Mouse (Mus musculus): ENCODE data around the gene Chchd6. TPM values are rescaled to one million over a fixed set of nuclear protein-coding genes. Genes with fewer than 3 reads are reported as not detected.

The Chchd6 gene
- polyA plus RNA-seq, 2 experiments: 12.1 to 16.3 TPM

DNA sequence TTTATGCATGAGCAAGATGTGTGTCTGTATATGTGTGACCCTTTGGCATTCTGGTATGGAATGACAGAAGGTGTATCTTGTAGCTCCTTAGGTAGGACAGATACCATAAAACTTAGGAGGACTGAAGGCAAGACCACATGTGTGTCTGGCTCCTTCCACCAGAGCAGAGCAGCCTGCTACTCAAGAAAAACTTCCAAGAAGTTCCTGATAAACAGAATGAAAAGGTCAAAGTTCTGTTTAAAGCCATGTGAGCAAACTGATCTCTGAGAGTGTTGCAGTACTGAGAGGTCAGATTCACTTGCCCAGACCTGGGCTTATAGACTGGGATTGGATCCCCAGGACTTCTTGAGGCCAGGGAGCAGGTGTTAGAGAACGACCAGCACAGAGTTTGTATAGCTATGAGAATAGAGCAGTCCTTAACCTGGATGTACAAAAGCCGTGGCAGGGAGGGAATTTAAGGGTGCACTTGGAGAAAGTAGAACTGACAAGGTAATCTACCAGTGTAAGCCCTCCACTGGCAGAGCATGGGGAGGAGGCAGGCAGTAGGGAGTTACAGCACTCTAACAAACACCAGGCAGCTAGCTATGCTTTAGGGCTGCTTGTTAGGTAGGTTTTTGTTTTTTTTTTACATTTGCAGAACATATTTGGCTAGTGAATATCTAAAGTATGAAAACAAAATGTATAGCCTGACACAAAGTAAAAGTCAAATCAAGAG lies 166.6 kb downstream of the Chchd6 start:
- H3K4me1 ChIP-seq (replicated peaks; ENCODE audit: control insufficient read depth in 2 of 2, insufficient read depth in 2 of 2, low read length in 1 of 2): no peaks in the 10 kb centered on the region; a peak in 1 of 4 replicates
- no peak overlapping the region for H3K27ac ChIP-seq
- no peak overlapping the region for H3K4me3 ChIP-seq (ENCODE audit: insufficient read depth in 1 of 2, low read depth in 2 of 2, low read length in 2 of 2)
- ATAC-seq (ENCODE audit: insufficient read depth) (no peak), DNase-seq (ENCODE audit: low read depth in 3 of 3, low spot score in 3 of 3) (no peak)
- H3K27me3 ChIP-seq (ENCODE audit: control insufficient read depth, insufficient read depth, low read length): no peaks in the 10 kb centered on the region
- no peaks in the 10 kb centered on the region for H3K36me3 ChIP-seq (replicated peaks; ENCODE audit: control insufficient read depth, insufficient read depth, low read depth)
- 49% methylated on average over 2 of the region's 2 CpGs for WGBS (ENCODE audit: insufficient replicate concordance)
- TF ChIP-seq EP300 (IDR thresholded peaks at IDR 0.05; ENCODE audit: low read depth): no peak
- TF ChIP-seq CTCF (IDR thresholded peaks at IDR 0.05; ENCODE audit: low read depth): no peak
- H3K9ac ChIP-seq (replicated peaks): no peak overlapping the region
- no peak overlapping the region for H3K4me2 ChIP-seq (ENCODE audit: low read depth)
- no peaks in the 10 kb centered on the region for H3K9me3 ChIP-seq (ENCODE audit: control insufficient read depth, low read length)

- no peak for TF ChIP-seq EP300 (IDR thresholded peaks at IDR 0.05; ENCODE audit: low read depth)
- H3K4me2 ChIP-seq (ENCODE audit: low read depth): no peak overlapping the region
- ATAC-seq (ENCODE audit: insufficient read depth) (no peak), DNase-seq (ENCODE audit: low read depth in 3 of 3, low spot score in 3 of 3) (no peak)
- H3K9me3 ChIP-seq (ENCODE audit: control insufficient read depth, low read length): no peaks in the 10 kb centered on the region
- no peak overlapping the region for H3K9ac ChIP-seq (replicated peaks)
- 59% methylated on average over 1 of the region's 1 CpGs for WGBS (ENCODE audit: insufficient replicate concordance)
- H3K36me3 ChIP-seq (replicated peaks; ENCODE audit: control insufficient read depth, insufficient read depth, low read depth): no peaks in the 10 kb centered on the region
- H3K4me1 ChIP-seq (replicated peaks; ENCODE audit: control insufficient read depth in 2 of 2, insufficient read depth in 2 of 2, low read length in 1 of 2): no peaks in the 10 kb centered on the region
- H3K4me3 ChIP-seq (ENCODE audit: insufficient read depth in 1 of 2, low read depth in 2 of 2, low read length in 2 of 2): no peak overlapping the region
- no peak overlapping the region for H3K27ac ChIP-seq
- no peaks in the 10 kb centered on the region for H3K27me3 ChIP-seq (ENCODE audit: control insufficient read depth, insufficient read depth, low read length)
Measured at GRCm38 (mm10) chr6:89424461-89424860, 171.0 kb downstream of the Chchd6 start.

DNA sequence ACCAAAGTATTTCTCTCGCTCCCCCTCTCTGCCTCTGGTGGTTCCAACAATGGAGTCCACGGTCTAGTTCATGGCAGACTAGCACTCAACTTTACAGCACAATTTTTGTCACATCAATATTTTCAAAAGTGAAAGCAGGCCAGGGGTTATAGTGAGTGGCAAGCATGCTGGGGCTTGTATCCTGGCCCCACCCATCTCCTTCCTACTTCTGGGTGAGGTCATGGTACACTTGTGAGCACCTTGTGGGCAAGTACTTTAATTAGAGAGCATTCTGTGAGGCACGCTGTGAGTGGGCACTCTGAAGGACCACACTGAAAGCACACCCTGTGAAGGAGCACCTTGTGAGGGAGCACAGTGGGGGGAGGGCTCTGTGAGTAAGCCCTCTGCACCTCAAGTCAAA lies 172.8 kb downstream of the Chchd6 start:
- Histone ChIP-seq H3K27me3 (ENCODE audit: control insufficient read depth, insufficient read depth, low read length) (no peaks in the 10 kb centered on the region), H3K27ac (no peak overlapping the region), H3K4me2 (ENCODE audit: low read depth) (no peak overlapping the region), H3K4me3 (ENCODE audit: insufficient read depth in 1 of 2, low read depth in 2 of 2, low read length in 2 of 2) (no peak overlapping the region), H3K36me3 (replicated peaks; ENCODE audit: control insufficient read depth, insufficient read depth, low read depth) (no peaks in the 10 kb centered on the region), H3K9me3 (ENCODE audit: control insufficient read depth, low read length) (no peaks in the 10 kb centered on the region), H3K9ac (replicated peaks) (no peak overlapping the region), H3K4me1 (replicated peaks; ENCODE audit: control insufficient read depth in 2 of 2, insufficient read depth in 2 of 2, low read length in 1 of 2) (no peaks in the 10 kb centered on the region)
- DNase-seq (ENCODE audit: low read depth in 3 of 3, low spot score in 3 of 3) (no peak), ATAC-seq (ENCODE audit: insufficient read depth) (no peak)
- TF ChIP-seq CTCF (IDR thresholded peaks at IDR 0.05; ENCODE audit: low read depth) (no peak), EP300 (IDR thresholded peaks at IDR 0.05; ENCODE audit: low read depth) (no peak)
- 71% methylated on average over 3 of the region's 3 CpGs for WGBS (ENCODE audit: insufficient replicate concordance)

- DNase-seq (ENCODE audit: low read depth in 3 of 3, low spot score in 3 of 3) (peak in 1 of 3 experiments; percentile 9), ATAC-seq (ENCODE audit: insufficient read depth) (no peak)
- TF ChIP-seq CTCF (IDR thresholded peaks at IDR 0.05; ENCODE audit: low read depth) (no peak), EP300 (IDR thresholded peaks at IDR 0.05; ENCODE audit: low read depth) (no peak)
- Histone ChIP-seq H3K27me3 (ENCODE audit: control insufficient read depth, insufficient read depth, low read length) (no peaks in the 10 kb centered on the region), H3K27ac (no peak overlapping the region), H3K9me3 (ENCODE audit: control insufficient read depth, low read length) (no peaks in the 10 kb centered on the region), H3K9ac (replicated peaks) (no peak overlapping the region), H3K4me3 (ENCODE audit: insufficient read depth in 1 of 2, low read depth in 2 of 2, low read length in 2 of 2) (no peak overlapping the region), H3K36me3 (replicated peaks; ENCODE audit: control insufficient read depth, insufficient read depth, low read depth) (no peaks in the 10 kb centered on the region), H3K4me2 (ENCODE audit: low read depth) (no peak overlapping the region), H3K4me1 (replicated peaks; ENCODE audit: control insufficient read depth in 2 of 2, insufficient read depth in 2 of 2, low read length in 1 of 2) (no peaks in the 10 kb centered on the region)
- 19% methylated on average over 3 of the region's 3 CpGs for WGBS (ENCODE audit: insufficient replicate concordance)
Measured at GRCm38 (mm10) chr6:89421922-89422321, 173.5 kb downstream of the Chchd6 start.

DNA sequence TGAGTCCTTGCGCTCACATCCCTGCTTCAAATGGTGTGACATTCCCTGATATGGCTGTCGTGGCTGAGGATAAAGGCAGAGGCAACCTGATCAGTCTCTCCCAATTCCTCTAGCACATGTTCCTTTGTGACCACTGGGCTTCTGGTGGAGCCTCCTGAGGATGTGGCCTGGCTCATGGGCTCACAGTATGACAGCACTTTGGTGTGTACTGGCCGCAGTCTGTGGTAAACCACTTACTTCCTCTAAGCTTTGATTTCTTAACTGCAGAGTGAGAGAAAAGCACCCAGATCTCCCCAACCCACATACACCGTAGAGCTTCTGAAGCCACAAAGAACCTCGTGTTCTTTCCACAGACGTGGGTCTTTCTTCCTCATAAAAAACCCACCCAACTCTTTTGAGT lies 173.9 kb downstream of the Chchd6 start:
- no peaks in the 10 kb centered on the region for H3K36me3 ChIP-seq (replicated peaks; ENCODE audit: control insufficient read depth, insufficient read depth, low read depth)
- H3K4me2 ChIP-seq (ENCODE audit: low read depth): no peak overlapping the region
- H3K9me3 ChIP-seq (ENCODE audit: control insufficient read depth, low read length): no peaks in the 10 kb centered on the region
- DNase-seq (ENCODE audit: low read depth in 3 of 3, low spot score in 3 of 3): peak in 1 of 3 experiments; percentile 26
- no peak for ATAC-seq (ENCODE audit: insufficient read depth)
- no peaks in the 10 kb centered on the region for H3K27me3 ChIP-seq (ENCODE audit: control insufficient read depth, insufficient read depth, low read length)
- 28% methylated on average over 6 of the region's 6 CpGs for whole genome bisulfite sequencing (ENCODE audit: insufficient replicate concordance)
- no peaks in the 10 kb centered on the region for H3K4me1 ChIP-seq (replicated peaks; ENCODE audit: control insufficient read depth in 2 of 2, insufficient read depth in 2 of 2, low read length in 1 of 2)
- no peak overlapping the region for H3K4me3 ChIP-seq (ENCODE audit: insufficient read depth in 1 of 2, low read depth in 2 of 2, low read length in 2 of 2)
- TF ChIP-seq CTCF (IDR thresholded peaks at IDR 0.05; ENCODE audit: low read depth) (no peak), EP300 (IDR thresholded peaks at IDR 0.05; ENCODE audit: low read depth) (no peak)
- H3K27ac ChIP-seq: no peak overlapping the region
- no peak overlapping the region for H3K9ac ChIP-seq (replicated peaks)
